Mouse (Mus musculus): Measurements from ENCODE around the gene Gfod1. TPM values are rescaled to one million over a fixed set of nuclear protein-coding genes. Genes with fewer than 3 reads are reported as not detected.

Gfod1 gene
- polyA plus RNA-seq, 1 experiment, result 4.3 TPM

DNA sequence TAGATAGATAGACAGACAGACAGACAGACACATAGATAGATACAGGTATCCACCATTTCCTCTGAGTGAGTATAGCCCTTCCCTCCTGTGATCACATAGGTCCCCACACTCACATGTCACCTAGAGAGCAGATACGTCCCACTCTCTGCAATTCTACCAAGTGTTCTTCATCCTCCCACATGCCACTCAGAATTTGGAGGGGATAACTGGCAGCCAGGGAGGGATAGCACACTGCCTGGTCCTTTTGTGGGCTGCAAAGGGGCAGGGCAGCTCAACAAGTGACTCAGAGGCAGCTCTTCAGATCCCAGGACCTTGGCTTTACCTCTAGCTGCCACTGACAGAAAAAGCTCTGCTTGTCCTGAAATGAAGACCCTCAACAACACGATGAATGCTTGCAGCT is 36.1 kb downstream of the Gfod1 start:
- Histone ChIP-seq H3K36me3 (ENCODE audit: control insufficient read depth, insufficient read depth, low read length) (no peaks in the 10 kb centered on the region), H3K4me1 (replicated peaks; ENCODE audit: control insufficient read depth, insufficient read depth, low read length) (peaks cover 19% of the 10 kb centered on the region), H3K27ac (ENCODE audit: control insufficient read depth, insufficient read depth, low read length) (no peak overlapping the region), H3K4me3 (ENCODE audit: control insufficient read depth, insufficient read depth, low read length) (no peak overlapping the region), H3K27me3 (ENCODE audit: control insufficient read depth, insufficient read depth, low read length) (no peaks in the 10 kb centered on the region)
- TF ChIP-seq CTCF (IDR thresholded peaks at IDR 0.05; ENCODE audit: borderline replicate concordance, control insufficient read depth, extremely low read depth, insufficient read depth, low read length, poor library complexity) (no peak), POLR2A (IDR thresholded peaks at IDR 0.05; ENCODE audit: control insufficient read depth, extremely low read depth, insufficient read depth, low read length, poor library complexity) (no peak)
- DNase-seq, result no peak
- 85% methylated on average over 2 of the region's 2 CpGs for WGBS

- Histone ChIP-seq H3K27ac (ENCODE audit: control insufficient read depth, insufficient read depth, low read length) (no peak overlapping the region), H3K36me3 (ENCODE audit: control insufficient read depth, insufficient read depth, low read length) (no peaks in the 10 kb centered on the region), H3K27me3 (ENCODE audit: control insufficient read depth, insufficient read depth, low read length) (no peaks in the 10 kb centered on the region), H3K4me3 (ENCODE audit: control insufficient read depth, insufficient read depth, low read length) (no peak overlapping the region), H3K4me1 (replicated peaks; ENCODE audit: control insufficient read depth, insufficient read depth, low read length) (peaks cover 19% of the 10 kb centered on the region)
- TF ChIP-seq POLR2A (IDR thresholded peaks at IDR 0.05; ENCODE audit: control insufficient read depth, extremely low read depth, insufficient read depth, low read length, poor library complexity) (no peak), CTCF (IDR thresholded peaks at IDR 0.05; ENCODE audit: borderline replicate concordance, control insufficient read depth, extremely low read depth, insufficient read depth, low read length, poor library complexity) (no peak)
- DNase-seq, result no peak
- WGBS, result 90% methylated on average over 3 of the region's 3 CpGs
These were observed 36.8 kb downstream of the Gfod1 start for GRCm38 (mm10) chr13:43267216-43267615.

DNA sequence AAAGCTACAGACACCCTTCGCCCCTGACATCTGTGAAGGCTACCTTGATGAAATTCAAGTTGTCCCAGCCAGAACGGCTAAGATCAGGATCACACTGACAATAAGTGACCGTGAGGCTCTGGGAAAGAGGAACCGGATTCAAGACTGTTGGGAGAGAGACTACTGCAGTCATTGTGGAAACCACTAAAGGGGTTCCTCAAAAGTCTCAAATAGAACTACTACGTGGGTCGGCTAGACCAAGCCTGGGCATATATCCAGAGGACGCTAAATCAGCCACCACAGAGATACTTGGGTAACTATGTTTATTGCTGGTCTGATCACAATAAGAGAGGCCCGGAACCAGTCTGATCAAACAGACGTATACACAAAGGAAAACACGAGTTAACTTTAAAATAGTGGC is 37.6 kb downstream of the Gfod1 start:
- WGBS, result 41% methylated on average over 10 of the region's 10 CpGs
- Histone ChIP-seq H3K27me3 (ENCODE audit: control insufficient read depth, insufficient read depth, low read length) (no peaks in the 10 kb centered on the region), H3K27ac (ENCODE audit: control insufficient read depth, insufficient read depth, low read length) (no peak overlapping the region), H3K36me3 (ENCODE audit: control insufficient read depth, insufficient read depth, low read length) (no peaks in the 10 kb centered on the region), H3K4me3 (ENCODE audit: control insufficient read depth, insufficient read depth, low read length) (no peak overlapping the region), H3K4me1 (replicated peaks; ENCODE audit: control insufficient read depth, insufficient read depth, low read length) (peaks cover 22% of the 10 kb centered on the region)
- DNase-seq, result no peak
- TF ChIP-seq CTCF (IDR thresholded peaks at IDR 0.05; ENCODE audit: borderline replicate concordance, control insufficient read depth, extremely low read depth, insufficient read depth, low read length, poor library complexity), result no peak
- TF ChIP-seq POLR2A (IDR thresholded peaks at IDR 0.05; ENCODE audit: control insufficient read depth, extremely low read depth, insufficient read depth, low read length, poor library complexity), result no peak

GRCm38 (mm10) chr13:43265116-43265515 is 38.9 kb downstream of the Gfod1 start:
- no peak overlapping the region for H3K4me3 ChIP-seq (ENCODE audit: control insufficient read depth, insufficient read depth, low read length)
- H3K27me3 ChIP-seq (ENCODE audit: control insufficient read depth, insufficient read depth, low read length), result no peaks in the 10 kb centered on the region
- no peaks in the 10 kb centered on the region for H3K36me3 ChIP-seq (ENCODE audit: control insufficient read depth, insufficient read depth, low read length)
- TF ChIP-seq POLR2A (IDR thresholded peaks at IDR 0.05; ENCODE audit: control insufficient read depth, extremely low read depth, insufficient read depth, low read length, poor library complexity) (no peak), CTCF (IDR thresholded peaks at IDR 0.05; ENCODE audit: borderline replicate concordance, control insufficient read depth, extremely low read depth, insufficient read depth, low read length, poor library complexity) (no peak)
- no peak for DNase-seq
- WGBS, result 78% methylated on average over 4 of the region's 4 CpGs
- H3K27ac ChIP-seq (ENCODE audit: control insufficient read depth, insufficient read depth, low read length), result no peak overlapping the region
- peaks cover 21% of the 10 kb centered on the region for H3K4me1 ChIP-seq (replicated peaks; ENCODE audit: control insufficient read depth, insufficient read depth, low read length)

DNA sequence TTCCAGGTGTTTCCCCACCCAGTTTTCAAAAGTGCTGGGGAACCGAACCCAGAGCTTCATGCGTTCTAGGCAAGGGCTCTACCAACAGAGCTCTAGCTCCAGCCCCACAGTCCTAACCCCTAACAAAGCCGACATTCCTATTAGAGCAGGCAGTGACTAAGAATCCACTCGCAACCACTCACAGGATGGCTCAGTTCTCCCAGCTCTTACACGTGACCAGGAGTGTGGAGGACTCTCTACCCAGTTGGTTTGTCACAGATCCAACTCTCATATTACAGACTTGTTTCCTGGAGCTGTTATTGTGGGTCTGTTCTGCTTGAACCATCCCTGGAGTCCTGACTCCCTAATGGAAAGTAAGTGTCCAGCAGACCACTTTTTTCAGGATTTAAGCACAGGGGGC is 40.3 kb downstream of the Gfod1 start:
- WGBS, result 88% methylated on average over 5 of the region's 5 CpGs
- TF ChIP-seq POLR2A (IDR thresholded peaks at IDR 0.05; ENCODE audit: control insufficient read depth, extremely low read depth, insufficient read depth, low read length, poor library complexity) (no peak), CTCF (IDR thresholded peaks at IDR 0.05; ENCODE audit: borderline replicate concordance, control insufficient read depth, extremely low read depth, insufficient read depth, low read length, poor library complexity) (no peak)
- H3K27ac ChIP-seq (ENCODE audit: control insufficient read depth, insufficient read depth, low read length), result no peak overlapping the region

GRCm38 (mm10) chr13:43262114-43262739 is 41.7 kb downstream of the Gfod1 start:
- no peak overlapping the region for H3K4me3 ChIP-seq (ENCODE audit: control insufficient read depth, insufficient read depth, low read length)
- TF ChIP-seq POLR2A (IDR thresholded peaks at IDR 0.05; ENCODE audit: control insufficient read depth, extremely low read depth, insufficient read depth, low read length, poor library complexity) (no peak), CTCF (IDR thresholded peaks at IDR 0.05; ENCODE audit: borderline replicate concordance, control insufficient read depth, extremely low read depth, insufficient read depth, low read length, poor library complexity) (no peak)
- DNase-seq, result no peak
- peaks cover 8% of the 10 kb centered on the region for H3K4me1 ChIP-seq (replicated peaks; ENCODE audit: control insufficient read depth, insufficient read depth, low read length)
- H3K27ac ChIP-seq (ENCODE audit: control insufficient read depth, insufficient read depth, low read length), result no peak overlapping the region
- H3K36me3 ChIP-seq (ENCODE audit: control insufficient read depth, insufficient read depth, low read length), result no peaks in the 10 kb centered on the region
- 75% methylated on average over 11 of the region's 11 CpGs for WGBS
- no peaks in the 10 kb centered on the region for H3K27me3 ChIP-seq (ENCODE audit: control insufficient read depth, insufficient read depth, low read length)

More for the DNA sequence above, 40.3 kb downstream of the Gfod1 start:
- Histone ChIP-seq H3K36me3 (ENCODE audit: control insufficient read depth, insufficient read depth, low read length) (no peaks in the 10 kb centered on the region), H3K27me3 (ENCODE audit: control insufficient read depth, insufficient read depth, low read length) (no peaks in the 10 kb centered on the region), H3K4me1 (replicated peaks; ENCODE audit: control insufficient read depth, insufficient read depth, low read length) (peaks cover 16% of the 10 kb centered on the region), H3K4me3 (ENCODE audit: control insufficient read depth, insufficient read depth, low read length) (no peak overlapping the region)
- DNase-seq, result no peak

GRCm38 (mm10) chr13:43261287-43261686 is 42.7 kb downstream of the Gfod1 start:
- no peak for DNase-seq
- Histone ChIP-seq H3K27ac (ENCODE audit: control insufficient read depth, insufficient read depth, low read length) (no peak overlapping the region), H3K27me3 (ENCODE audit: control insufficient read depth, insufficient read depth, low read length) (no peaks in the 10 kb centered on the region), H3K36me3 (ENCODE audit: control insufficient read depth, insufficient read depth, low read length) (no peaks in the 10 kb centered on the region), H3K4me3 (ENCODE audit: control insufficient read depth, insufficient read depth, low read length) (no peak overlapping the region), H3K4me1 (replicated peaks; ENCODE audit: control insufficient read depth, insufficient read depth, low read length) (peaks cover 8% of the 10 kb centered on the region)
- TF ChIP-seq POLR2A (IDR thresholded peaks at IDR 0.05; ENCODE audit: control insufficient read depth, extremely low read depth, insufficient read depth, low read length, poor library complexity) (no peak), CTCF (IDR thresholded peaks at IDR 0.05; ENCODE audit: borderline replicate concordance, control insufficient read depth, extremely low read depth, insufficient read depth, low read length, poor library complexity) (no peak)
- 22% methylated on average over 3 of the region's 3 CpGs for WGBS
